In the genomic region with DNA sequence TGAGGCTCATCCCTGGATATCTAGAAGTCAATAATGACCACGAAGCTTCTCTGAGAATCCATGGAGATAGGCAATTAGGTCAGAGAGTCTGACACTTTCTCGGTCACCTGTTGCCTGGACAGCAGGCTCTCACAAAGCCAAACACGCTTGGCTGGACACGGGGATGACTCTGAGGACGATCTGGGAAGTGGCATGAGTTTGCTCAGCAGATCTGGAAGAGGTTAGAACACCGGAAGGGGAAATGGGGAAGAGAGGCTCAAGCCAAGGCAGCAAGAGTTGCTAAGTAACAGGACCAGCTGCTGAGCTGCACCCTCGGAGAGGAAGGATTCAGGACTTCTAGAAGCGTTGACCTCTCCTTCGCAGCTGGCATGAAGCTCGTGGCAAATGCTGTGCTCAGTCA, we compare ENCODE assay signal across 21 mouse cellular contexts.
DNase-seq lines count a peak whose midpoint lies in the region; TF ChIP-seq lines count a peak whose summit lies in the region.
"Had no signal": no experiment of that assay in that cellular context is flagged by ENCODE, and none has a peak within 500 bp of the region (broad histone marks: within the 10 kb centered on the region; RNA-seq: fewer than 3 reads in every experiment).

No protein-coding gene starts in this region.

- no peaks in the 10 kb centered on the region for H3K36me3 ChIP-seq in kidney, adult 2 months (ENCODE audit: control insufficient read depth, insufficient read depth, low read length)
- H3K36me3 ChIP-seq in macrophage (ENCODE audit: inconsistent target) = no peaks in the 10 kb centered on the region
- H3K36me3 ChIP-seq: heart, embryonic 10.5 days; hindbrain, embryonic 15.5 days; intestine, embryonic 15.5 days had no signal

- no peak for TF ChIP-seq POLR2A in kidney, adult 2 months (IDR thresholded peaks at IDR 0.05; ENCODE audit: low read depth, low read length)
- TF ChIP-seq POLR2A in bone marrow macrophage, adult 2 months (IDR thresholded peaks at IDR 0.05; ENCODE audit: borderline replicate concordance, low read depth, low read length) = no peak

- 60% methylated on average over 10 of the region's 10 CpGs for WGBS in kidney, adult 2 months
- WGBS in macrophage (ENCODE audit: missing documents) = 46% methylated on average over 10 of the region's 10 CpGs

- no peaks in the 10 kb centered on the region for H3K27me3 ChIP-seq in kidney, adult 2 months (replicated peaks; ENCODE audit: control insufficient read depth, insufficient read depth, low read length)
- H3K27me3 ChIP-seq: embryonic facial prominence, embryonic 12.5 days; forebrain, embryonic 13.5 days; hindbrain, embryonic 15.5 days; intestine, embryonic 15.5 days; liver, embryonic 15.5 days; neural tube, embryonic 12.5 days had no signal

- H3K27ac ChIP-seq in kidney, adult 2 months (ENCODE audit: insufficient read depth, low read depth, low read length) = no peak overlapping the region
- H3K27ac ChIP-seq in bone marrow macrophage, adult 2 months (ENCODE audit: insufficient read depth, low read depth, low read length) = peak overlapping the region; percentile 41
- H3K27ac ChIP-seq in macrophage = peak overlapping the region; percentile 43
- H3K27ac ChIP-seq: embryonic facial prominence, embryonic 12.5 days; forebrain, embryonic 13.5 days; heart, embryonic 10.5 days; hindbrain, embryonic 15.5 days; intestine, embryonic 15.5 days; liver, embryonic 15.5 days; neural tube, embryonic 12.5 days had no signal

- TF ChIP-seq CTCF in kidney, adult 2 months (conservative IDR thresholded peaks at IDR 0.05; ENCODE audit: insufficient read depth, insufficient read length, low read depth, low read length) = no peak
- no peak for TF ChIP-seq CTCF in bone marrow macrophage, adult 2 months (IDR thresholded peaks at IDR 0.05; ENCODE audit: low read depth, low read length)

- DNase-seq in gastrocnemius, adult 18-20 months (ENCODE audit: low spot score) = peak; percentile 57
- DNase-seq in gastrocnemius, postnatal 10 days = no peak
- DNase-seq in kidney, adult 2 months = peak; percentile 26
- no peak for DNase-seq in kidney, postnatal 25 days
- no peak for DNase-seq in natural killer cell, adult 2 months (ENCODE audit: low spot score in 2 of 2)
- DNase-seq: adrenal gland, postnatal 36 days; cerebellum, adult 9-10 months; kidney, postnatal 4 days; lung, postnatal 14 days; spleen, adult 18-20 months; thymus, postnatal 25 days had no signal

- no peaks in the 10 kb centered on the region; the same call in 1 of the 2 replicates for H3K4me1 ChIP-seq in kidney, adult 2 months (ENCODE audit: control insufficient read depth, insufficient read depth, low read length)
- peaks cover 19% of the 10 kb centered on the region for H3K4me1 ChIP-seq in bone marrow macrophage, adult 2 months (ENCODE audit: control insufficient read depth, insufficient read depth, low read length)
- H3K4me1 ChIP-seq: embryonic facial prominence, embryonic 12.5 days; intestine, embryonic 15.5 days; liver, embryonic 15.5 days had no signal

- H3K79me2 ChIP-seq in macrophage (ENCODE audit: inconsistent target) = no peaks in the 10 kb centered on the region

- H3K4me3 ChIP-seq in kidney, adult 2 months (ENCODE audit: insufficient read depth, low read depth, low read length) = no peak overlapping the region
- no peak overlapping the region for H3K4me3 ChIP-seq in bone marrow macrophage, adult 2 months (ENCODE audit: insufficient read depth, low read length)
- no peak overlapping the region for H3K4me3 ChIP-seq in macrophage (ENCODE audit: inconsistent target)
- H3K4me3 ChIP-seq: embryonic facial prominence, embryonic 12.5 days; erythroblast, embryonic 14.5 days; forebrain, embryonic 13.5 days; heart, embryonic 10.5 days; hindbrain, embryonic 15.5 days; intestine, embryonic 15.5 days; liver, embryonic 15.5 days; neural tube, embryonic 12.5 days had no signal

Comparison
In these comparisons a context has a peak if more than half of its experiments do, and no peak if none do; other contexts are left out.
1. DNase-seq: peak in gastrocnemius, adult 18-20 months (single experiment) and kidney, adult 2 months (single experiment); none in gastrocnemius, postnatal 10 days (single experiment), kidney, postnatal 25 days (0 of 2) and natural killer cell, adult 2 months (0 of 2).